Mouse (Mus musculus) neutrophil, adult 83 days (primary cell): Measurements from ENCODE around the gene 2810021J22Rik. TPM values are rescaled to one million over a fixed set of nuclear protein-coding genes. Genes with fewer than 3 reads are reported as not detected.

Experiments used
- total RNA-seq, 2 experiments: library from RNA; stranded (reverse); gene quantifications; one replicate each; pipeline ENCODE4 v1.2.4; 2023

2810021J22Rik gene
- 1 to 10 TPM; 2.7 to 4.3 TPM for total RNA-seq

DNA sequence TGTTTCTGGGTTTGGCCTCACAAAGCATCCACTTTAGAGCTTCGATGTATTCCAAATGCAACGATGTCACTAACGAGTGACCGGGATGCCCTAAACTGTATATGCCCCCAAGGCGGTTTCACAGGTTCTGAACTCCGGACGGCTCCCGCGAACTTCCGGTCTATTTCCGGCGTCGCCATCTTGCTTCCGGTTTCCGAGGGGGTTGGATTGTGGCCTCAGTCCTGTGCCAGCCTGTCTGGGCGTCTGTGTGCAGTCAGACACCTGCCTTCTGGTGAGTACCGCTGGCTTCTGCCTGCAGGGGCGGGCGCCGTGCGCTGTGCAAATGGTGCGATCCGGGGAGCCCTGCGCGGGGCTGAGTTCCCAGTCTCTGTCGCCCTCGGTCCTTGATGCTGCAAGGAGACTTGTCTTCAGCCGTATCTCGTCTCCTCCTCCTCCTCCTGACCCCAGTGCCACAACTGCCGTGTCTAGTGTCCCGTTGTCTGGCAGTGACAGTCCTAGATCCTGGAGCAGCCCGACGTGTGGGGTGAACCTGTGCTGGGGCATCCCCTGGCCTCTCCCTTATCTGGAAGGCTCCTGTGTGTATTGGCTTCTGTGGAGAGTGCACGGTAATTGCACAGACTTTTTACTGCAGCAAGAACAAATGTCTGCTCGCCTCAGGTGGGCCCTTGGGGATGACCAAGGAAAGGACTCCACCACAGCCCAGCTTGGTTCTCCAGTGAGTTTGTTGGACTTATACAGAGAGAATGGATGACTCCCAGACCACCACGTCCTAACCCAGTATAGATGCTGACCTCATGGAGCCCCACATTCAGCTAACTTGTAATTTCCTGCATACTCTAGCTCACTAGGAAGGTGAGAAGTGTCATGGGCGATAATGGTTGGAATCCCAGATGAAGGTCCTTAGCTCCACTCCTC lies at the start of gene 2810021J22Rik:
TSS of gene 2810021J22Rik (plus strand) at position 178 of the 915 bp plus-strand sequence.

DNA sequence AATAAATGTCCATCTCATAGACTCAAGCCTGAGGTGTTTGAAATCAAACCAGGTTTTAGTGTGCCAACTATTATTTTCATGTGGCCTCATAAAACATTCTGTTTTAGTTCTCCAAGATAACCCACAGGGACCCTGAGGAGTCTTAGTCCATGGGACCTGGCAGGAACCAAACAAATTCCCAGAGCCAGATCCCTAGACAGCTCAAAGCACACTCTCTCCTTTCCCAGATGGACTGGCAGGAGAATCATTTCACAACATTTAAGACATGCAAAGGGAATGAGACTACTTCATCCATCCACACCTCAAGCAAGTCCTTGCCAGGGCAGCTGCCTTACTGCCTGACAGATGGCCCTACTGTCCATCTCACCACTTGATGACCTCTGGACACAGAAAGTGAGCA lies 38.1 kb upstream of the 2810021J22Rik start, which contains the start of gene Olfr312:
TSS of gene Olfr312 (plus strand) at position 301 of the 400 bp plus-strand sequence.

DNA sequence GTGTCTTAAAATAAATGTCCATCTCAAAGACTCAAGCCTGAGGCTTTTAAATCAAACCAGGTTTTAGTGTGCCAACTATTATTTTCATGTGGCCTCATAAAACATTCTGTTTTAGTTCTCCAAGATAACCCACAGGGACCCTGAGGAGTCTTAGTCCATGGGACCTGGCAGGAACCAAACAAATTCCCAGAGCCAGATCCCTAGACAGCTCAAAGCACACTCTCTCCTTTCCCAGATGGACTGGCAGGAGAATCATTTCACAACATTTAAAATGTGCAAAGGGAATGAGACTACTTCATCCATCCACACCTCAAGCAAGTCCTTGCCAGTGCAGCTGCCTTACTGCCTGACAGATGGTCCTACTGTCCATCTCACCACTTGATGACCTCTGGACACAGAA lies 28.1 kb upstream of the 2810021J22Rik start, which contains the start of gene Olfr311:
TSS of gene Olfr311 (plus strand) at position 301 of the 400 bp plus-strand sequence.

DNA sequence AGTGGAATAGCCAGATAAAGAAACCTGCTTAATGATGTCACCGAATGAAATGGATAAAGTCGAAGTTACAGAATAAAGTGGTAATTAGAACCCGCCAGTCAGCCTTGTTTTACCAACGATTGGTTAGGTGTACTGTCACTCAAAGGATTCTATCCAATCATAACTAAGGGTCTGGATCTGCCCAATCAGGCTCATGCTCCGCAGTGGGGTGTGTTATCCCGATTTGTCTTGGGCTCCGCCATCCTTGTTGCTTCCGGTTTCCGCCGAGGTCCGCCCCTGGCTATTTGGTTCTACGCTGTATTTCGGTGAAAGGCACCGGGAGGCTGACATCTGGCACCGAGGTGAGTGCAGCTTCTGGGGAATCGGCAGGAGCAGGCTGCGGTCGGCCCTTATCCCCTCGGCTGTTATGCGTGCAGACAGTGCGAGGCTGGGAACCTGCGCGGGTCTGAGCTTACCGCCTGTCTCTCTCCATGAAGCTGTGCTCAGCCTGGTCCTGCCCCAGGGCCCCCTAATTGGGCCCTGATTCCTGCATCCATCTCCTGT lies 20.0 kb upstream of the 2810021J22Rik start, which contains the start of gene Gm12258:
TSS of gene Gm12258 (plus strand) at position 240 of the 543 bp plus-strand sequence.

DNA sequence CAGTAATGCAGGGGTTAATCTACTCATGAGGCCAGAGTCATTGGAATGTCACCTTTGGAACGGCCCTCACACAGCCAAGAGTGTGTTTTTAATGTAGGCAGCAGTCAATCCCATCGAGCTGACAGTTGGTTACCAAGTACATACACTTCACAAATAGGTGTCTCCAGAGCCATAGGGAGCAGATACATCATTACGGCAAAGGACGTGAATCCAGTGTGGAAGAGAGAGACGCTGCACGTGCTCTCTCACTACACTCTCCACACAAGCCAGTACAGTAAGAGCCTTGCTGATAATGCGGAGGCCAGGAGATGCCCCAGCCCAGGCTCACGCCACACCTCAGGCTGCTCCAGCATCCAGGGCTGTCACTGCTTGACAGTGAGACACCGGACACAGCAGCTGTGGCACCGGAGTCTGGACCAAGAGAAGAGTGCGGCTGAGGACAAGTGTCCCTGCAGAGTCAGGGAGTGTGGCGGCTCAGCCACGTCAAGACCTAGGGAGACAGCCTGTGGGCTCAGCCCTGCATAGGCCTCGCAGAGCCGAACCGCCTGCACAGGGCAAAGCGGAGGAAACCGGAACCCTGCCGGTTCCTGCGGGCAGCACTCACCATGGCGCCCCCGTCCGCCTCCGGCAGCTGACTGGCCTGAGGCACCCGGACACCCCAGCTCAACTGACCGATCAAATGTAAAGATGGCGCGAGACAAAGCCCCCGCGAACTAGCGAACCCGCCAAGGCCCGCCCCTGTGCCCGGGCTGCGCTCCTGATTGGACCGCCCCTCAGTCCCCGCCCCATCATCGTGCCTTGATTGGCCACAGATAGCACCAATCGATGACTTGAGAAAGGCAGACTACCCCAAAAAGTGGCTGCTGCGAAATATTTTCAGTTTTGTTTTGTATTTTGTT lies 36.7 kb downstream of the 2810021J22Rik start, which contains the start of gene Zfp39:
TSS of gene Zfp39 (minus strand) at position 715 of the 899 bp plus-strand sequence.

DNA sequence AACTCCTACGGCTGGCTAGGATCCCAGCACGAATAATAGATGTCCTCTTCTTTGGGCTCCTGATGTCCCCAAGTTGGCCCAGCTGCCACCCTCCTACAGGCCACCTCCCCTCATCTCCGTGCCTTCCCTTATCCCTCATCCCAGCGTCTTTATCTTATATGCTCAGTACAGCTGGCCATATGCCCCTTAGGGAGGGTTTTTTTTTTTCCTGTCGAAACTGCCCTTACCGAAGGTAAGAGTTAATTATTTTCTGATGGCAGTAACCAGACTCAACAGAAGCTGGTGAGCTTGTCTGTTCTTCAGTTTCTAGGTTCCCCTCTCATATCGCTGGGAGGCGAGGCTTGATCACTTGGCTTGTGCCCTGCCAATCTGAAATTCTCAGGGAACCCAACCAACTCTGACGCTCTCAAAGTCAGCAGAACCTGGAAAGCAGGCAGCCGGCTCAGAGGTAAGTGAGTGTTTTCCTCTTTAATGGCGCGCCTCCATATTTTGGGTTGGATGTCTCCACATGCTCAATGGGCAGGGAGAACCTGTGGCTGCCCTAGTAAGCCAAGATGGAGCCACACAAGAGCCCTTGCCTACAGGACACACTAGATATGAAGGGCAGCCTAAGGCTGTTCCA lies 50.8 kb downstream of the 2810021J22Rik start, which contains the start of gene Btnl10:
TSS of gene Btnl10 (plus strand) at position 164 of the 622 bp plus-strand sequence.

Other genes starting within 250 kb of the 2810021J22Rik start
- gene Olfr323, start 236.7 kb upstream of the 2810021J22Rik start, total RNA-seq = not detected
- gene Trim58, start 226.8 kb upstream of the 2810021J22Rik start, total RNA-seq = 1 to 10 TPM; 1.4 to 2.2 TPM
- under 1 TPM in 1 of 2 experiments, not detected in 1; 0.11 TPM for gene Olfr322, start 208.4 kb upstream of the 2810021J22Rik start, total RNA-seq
- gene Olfr320, start 186.1 kb upstream of the 2810021J22Rik start, total RNA-seq = not detected
- gene Olfr319, start 168.1 kb upstream of the 2810021J22Rik start, total RNA-seq = not detected
- under 1 TPM; 0.15 TPM for gene Olfr318, start 143.2 kb upstream of the 2810021J22Rik start, total RNA-seq
- gene Olfr317, start 128.0 kb upstream of the 2810021J22Rik start, total RNA-seq = not detected
- gene Olfr316, start 114.5 kb upstream of the 2810021J22Rik start, total RNA-seq = not detected
- not detected for gene Olfr315, start 94.0 kb upstream of the 2810021J22Rik start, total RNA-seq
- not detected for gene Olfr314, start 84.3 kb upstream of the 2810021J22Rik start, total RNA-seq
- gene Fam183b, start 65.3 kb upstream of the 2810021J22Rik start, total RNA-seq = not detected
- gene Olfr313, start 52.2 kb upstream of the 2810021J22Rik start, total RNA-seq = not detected
- not detected for gene Olfr312, start 38.0 kb upstream of the 2810021J22Rik start, total RNA-seq
- not detected for gene Olfr311, start 28.0 kb upstream of the 2810021J22Rik start, total RNA-seq
- gene Gm12258, start 20.1 kb upstream of the 2810021J22Rik start, total RNA-seq = 1 to 10 TPM; 1.4 to 2.1 TPM
- gene Zfp39, start 37.0 kb downstream of the 2810021J22Rik start, total RNA-seq = 1 to 10 TPM; 5.1 to 5.8 TPM
- gene Btnl10, start 50.7 kb downstream of the 2810021J22Rik start, total RNA-seq = 10 to 100 TPM; 11.5 to 17.4 TPM
- gene Rnf187, start 71.7 kb downstream of the 2810021J22Rik start, total RNA-seq = 10 to 100 TPM; 55.9 to 58.3 TPM
- 10 to 100 TPM; 30.3 to 38.9 TPM for gene Hist3h2ba, start 81.7 kb downstream of the 2810021J22Rik start, total RNA-seq
- 10 to 100 TPM; 68.3 to 79.0 TPM for gene Hist3h2a, start 87.5 kb downstream of the 2810021J22Rik start, total RNA-seq
- not detected for gene Trim17, start 87.5 kb downstream of the 2810021J22Rik start, total RNA-seq
- 10 to 100 TPM; 59.7 to 67.0 TPM for gene Trim11, start 110.9 kb downstream of the 2810021J22Rik start, total RNA-seq